In genomic region chr3:123307446-123307845, GRCm38 (mm10) we compare ENCODE assay signal across 21 mouse cellular contexts. TPM values are rescaled to one million over a fixed set of nuclear protein-coding genes. Genes with fewer than 3 reads are reported as not detected.
DNase-seq lines count a peak whose midpoint lies in the region; ATAC-seq lines count a peak whose summit lies in the region.
"Had no signal": no experiment of that assay in that cellular context is flagged by ENCODE, and none has a peak within 500 bp of the region (broad histone marks: within the 10 kb centered on the region; RNA-seq: fewer than 3 reads in every experiment).

No protein-coding gene starts in this region.

- no peaks in the 10 kb centered on the region for H3K4me1 ChIP-seq in heart, embryonic 11.5 days (ENCODE audit: control insufficient read depth, insufficient read depth, low read length)
- H3K4me1 ChIP-seq: embryonic facial prominence, embryonic 13.5 days; embryonic facial prominence, embryonic 15.5 days; forebrain, embryonic 10.5 days had no signal

- no peaks in the 10 kb centered on the region for H3K27me3 ChIP-seq in heart, embryonic 11.5 days (ENCODE audit: control insufficient read depth, insufficient read depth, low read length)
- H3K27me3 ChIP-seq: embryonic facial prominence, embryonic 13.5 days; embryonic facial prominence, embryonic 15.5 days; forebrain, embryonic 12.5 days had no signal

- H3K4me3 ChIP-seq in heart, embryonic 11.5 days (ENCODE audit: low read depth, low read length): no peak overlapping the region
- H3K4me3 ChIP-seq: embryonic facial prominence, embryonic 13.5 days; embryonic facial prominence, embryonic 15.5 days; erythroblast, embryonic 14.5 days; forebrain, embryonic 10.5 days; forebrain, embryonic 12.5 days had no signal

- no peak overlapping the region for H3K4me2 ChIP-seq in heart, embryonic 11.5 days
- H3K4me2 ChIP-seq: embryonic facial prominence, embryonic 13.5 days; embryonic facial prominence, embryonic 15.5 days; forebrain, embryonic 12.5 days had no signal

- DNase-seq in adrenal gland, adult 2 months: peak; percentile 65
- no peak for DNase-seq in adrenal gland, postnatal 4 days (ENCODE audit: low spot score in 2 of 2)
- DNase-seq in heart, adult 11 months: peak; percentile 30
- DNase-seq in adrenal gland, postnatal 14 days: peak; percentile 33
- no peak for DNase-seq in spleen, postnatal 4 days (ENCODE audit: low spot score in 2 of 2)
- no peak for DNase-seq in adipocyte (ENCODE audit: low spot score)
- DNase-seq: cerebellum, adult 11 months; cerebellum, adult 18-20 months; cerebellum, adult 8-10 months; cerebellum, adult 9-11 months; cerebellum, postnatal 14 days; cerebellum, postnatal 36 days; embryo, embryonic 11 days had no signal

- no peak overlapping the region for H3K9ac ChIP-seq in heart, embryonic 11.5 days (ENCODE audit: low read depth, low read length)
- H3K9ac ChIP-seq: embryonic facial prominence, embryonic 13.5 days; embryonic facial prominence, embryonic 15.5 days; forebrain, embryonic 12.5 days had no signal

- no peak overlapping the region for H3K27ac ChIP-seq in heart, embryonic 11.5 days (ENCODE audit: low read depth, low read length)
- H3K27ac ChIP-seq: embryonic facial prominence, embryonic 13.5 days; embryonic facial prominence, embryonic 15.5 days; forebrain, embryonic 10.5 days; forebrain, embryonic 12.5 days had no signal

- H3K9me3 ChIP-seq in heart, embryonic 11.5 days (replicated peaks; ENCODE audit: control insufficient read depth, low read length): no peaks in the 10 kb centered on the region
- H3K9me3 ChIP-seq: embryonic facial prominence, embryonic 13.5 days; forebrain, embryonic 12.5 days had no signal

- no peak for ATAC-seq in heart, embryonic 11.5 days (replicated peaks; ENCODE audit: insufficient number of reproducible peaks, low FRiP score, low TSS enrichment)
- ATAC-seq: forebrain, embryonic 14.5 days; forebrain, embryonic 16.5 days had no signal

- peaks cover 8% of the 10 kb centered on the region for H3K36me3 ChIP-seq in heart, embryonic 11.5 days (ENCODE audit: control insufficient read depth, insufficient read depth, low read length)
- H3K36me3 ChIP-seq: forebrain, embryonic 10.5 days; forebrain, embryonic 12.5 days had no signal

- WGBS in heart, embryonic 11.5 days (ENCODE audit: insufficient replicate concordance): 87% methylated on average over 6 of the region's 6 CpGs

RNA-seq across cellular contexts. Expression of gene Sec24d, which starts 40.2 kb away (rescaled TPM):
- 100 to 1,000 TPM in 1 of 2 experiments, 10 to 100 TPM in 1; 81.5 to 181 TPM for total RNA-seq in adrenal gland, adult 2 months (2021)
- polyA plus RNA-seq in adrenal gland, adult 2 months (2012; rRNA removed): 131 and 253 TPM in 2 replicates
- 10 to 100 TPM; 95.2 to 97.8 TPM for total RNA-seq in adrenal gland, postnatal 4 days (2021)
- 66.1 and 73.4 TPM in 2 replicates for polyA plus RNA-seq in heart, embryonic 11.5 days (2014; fragmentation: Nextera tagmentation; extraction: Ambion mirVana)
- 93.5 and 106 TPM in 2 replicates for total RNA-seq in adrenal gland, postnatal 14 days (2021)

Comparison
In these comparisons a context has a peak if more than half of its experiments do, and no peak if none do; other contexts are left out.
1. DNase-seq: peak in adrenal gland, adult 2 months (single experiment), heart, adult 11 months (single experiment) and adrenal gland, postnatal 14 days (single experiment); none in adrenal gland, postnatal 4 days (0 of 2), spleen, postnatal 4 days (0 of 2) and adipocyte (single experiment).